Mouse (Mus musculus) left cerebral cortex, adult 9 months (tissue): ENCODE data around the gene Gtf2a2.

Experiments used
- DNase-seq, 2 experiments: peaks; one replicate each; pipeline ENCODE4 v3.0.0; 2022; ENCODE audit warnings: low spot score in 2 of 2

Gene Gtf2a2

GRCm38 (mm10) chr9:70012408-70012901 lies at the start of gene Gtf2a2:
Gene Gtf2a2 (plus strand): TSS chr9:70012550.
- DNase-seq = peak; percentile 65 to 89

- DNase-seq = no peak
Measured at GRCm38 (mm10) chr9:69964370-69964769, 48.0 kb upstream of the Gtf2a2 start.

- no peak for DNase-seq
Measured at GRCm38 (mm10) chr9:69985526-69985925, 26.8 kb upstream of the Gtf2a2 start.

GRCm38 (mm10) chr9:69986063-69986462 lies 26.3 kb upstream of the Gtf2a2 start:
- DNase-seq = no peak

- no peak for DNase-seq
Measured at GRCm38 (mm10) chr9:69986571-69986970, 25.8 kb upstream of the Gtf2a2 start.

GRCm38 (mm10) chr9:69987579-69987978 lies 24.8 kb upstream of the Gtf2a2 start:
- DNase-seq = peak in 1 of 2 experiments; percentile 77

- no peak for DNase-seq
Measured at GRCm38 (mm10) chr9:69988706-69989302, 23.5 kb upstream of the Gtf2a2 start.

- DNase-seq = peak; percentile 69 to 93
Measured at GRCm38 (mm10) chr9:69989303-69990121, 22.8 kb upstream of the Gtf2a2 start, which contains the start of gene Bnip2. Gene Bnip2 (plus strand): TSS chr9:69989466.

GRCm38 (mm10) chr9:69990346-69990745 lies 22.0 kb upstream of the Gtf2a2 start:
- DNase-seq = no peak

GRCm38 (mm10) chr9:69992841-69993277 lies 19.5 kb upstream of the Gtf2a2 start:
- DNase-seq = no peak

- no peak for DNase-seq
Measured at GRCm38 (mm10) chr9:69993479-69993878, 18.9 kb upstream of the Gtf2a2 start.

- no peak for DNase-seq
Measured at GRCm38 (mm10) chr9:69994547-69994946, 17.8 kb upstream of the Gtf2a2 start.

GRCm38 (mm10) chr9:69999318-69999717 lies 13.0 kb upstream of the Gtf2a2 start:
- no peak for DNase-seq

- DNase-seq = no peak
Measured at GRCm38 (mm10) chr9:70003516-70003915, 8.8 kb upstream of the Gtf2a2 start.

GRCm38 (mm10) chr9:70006984-70007383 lies 5.4 kb upstream of the Gtf2a2 start:
- no peak for DNase-seq

- no peak for DNase-seq
Measured at GRCm38 (mm10) chr9:70007506-70008248, 4.7 kb upstream of the Gtf2a2 start.

- no peak for DNase-seq
Measured at GRCm38 (mm10) chr9:70009754-70010304, 2.5 kb upstream of the Gtf2a2 start.

- no peak for DNase-seq
Measured at GRCm38 (mm10) chr9:70010781-70011473, 1.4 kb upstream of the Gtf2a2 start.

- DNase-seq = no peak
Measured at GRCm38 (mm10) chr9:70011537-70012407, 578 bp upstream of the Gtf2a2 start.

GRCm38 (mm10) chr9:70015632-70016031 lies 3.3 kb downstream of the Gtf2a2 start:
- no peak for DNase-seq
